Mouse (Mus musculus) small intestine, adult 2 months (tissue): ENCODE results near the gene Nr5a2.

ENCODE experiments used
- CTCF ChIP-seq: fragments of 200-500 bp; IDR thresholded peaks from 2 replicates; pipeline ENCODE4 v1.5.1; 2012; ENCODE audit warnings: low read depth, mild to moderate bottlenecking, control low read depth, inconsistent platforms, low read length, moderate library complexity, mixed read lengths; ENCODE audit not compliant: insufficient replicate concordance, insufficient read length; ENCODE audit errors: extremely low read depth
- POLR2A ChIP-seq: fragments of 200-500 bp; IDR thresholded peaks from 2 replicates; pipeline ENCODE4 v1.6.1; 2012; ENCODE audit warnings: low read depth, mild to moderate bottlenecking, control low read depth, inconsistent platforms, low read length, moderate library complexity

DNA sequence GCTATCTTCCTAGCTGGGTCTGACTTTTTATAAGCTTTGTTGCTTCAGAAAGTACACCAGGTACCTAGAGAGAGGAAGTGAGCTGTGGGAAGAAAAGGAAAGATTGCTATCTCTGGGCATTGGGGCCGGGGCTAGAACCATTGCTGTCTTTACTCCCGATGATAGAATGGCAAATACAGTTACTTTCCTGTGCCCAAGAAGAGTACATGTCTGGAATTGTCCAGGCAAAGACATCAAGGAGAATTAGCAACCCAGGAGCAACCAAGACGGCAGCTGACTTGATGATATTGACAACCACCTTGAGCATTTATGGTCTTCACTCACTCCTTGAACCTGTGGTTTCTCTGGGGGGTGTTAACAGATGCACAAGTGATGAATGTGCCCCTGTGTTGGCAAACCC, 130.3 kb downstream of the Nr5a2 start:
- no peak for TF ChIP-seq CTCF
- no peak for TF ChIP-seq POLR2A
